ENCODE assay signal across 7 mouse cellular contexts in genomic region chr10:67548261-67548854, GRCm38 (mm10). TPM values are rescaled to one million over a fixed set of nuclear protein-coding genes. Genes with fewer than 3 reads are reported as not detected.
DNase-seq lines count a peak whose midpoint lies in the region; TF ChIP-seq lines count a peak whose summit lies in the region.

No protein-coding gene starts in this region.

- no peak for TF ChIP-seq CTCF in CH12.LX (conservative IDR thresholded peaks at IDR 0.05 in 1 of 2, IDR thresholded peaks at IDR 0.05 in 1 of 2; ENCODE audit: low read depth in 2 of 2, low read length in 2 of 2)

- WGBS in midbrain, embryonic 10.5 days, result 0% methylated on average over 73 of the region's 73 CpGs

- no peak for TF ChIP-seq EP300 in CH12.LX (IDR thresholded peaks at IDR 0.05; ENCODE audit: low read length)

- no peak for TF ChIP-seq POLR2A in CH12.LX (IDR thresholded peaks at IDR 0.05; ENCODE audit: low read depth, low read length)

- dilution Hi-C loops in CH12.LX (cut with MboI; ENCODE audit: extremely low pct_ligation_motif_present, extremely low pct_unique_long_range_greater_than_20kb, low sequenced_read_pairs), result no loop called here

- in situ Hi-C loops in CH12.LX (cut with MboI; ENCODE audit: low pct_ligation_motif_present, low pct_unique_long_range_greater_than_20kb, low sequenced_read_pairs), result loop anchor here (10.0 to 25.0 kb wide), 2 partner anchors 96 to 236 kb away; no protein-coding TSS in a partner anchor

- H3K27ac ChIP-seq in CH12.LX (ENCODE audit: insufficient read depth, low read depth), result peak overlapping the region; percentile 59
- H3K27ac ChIP-seq in midbrain, embryonic 10.5 days (replicated peaks), result peak overlapping the region; percentile 98

- TF ChIP-seq RAD21 in CH12.LX (IDR thresholded peaks at IDR 0.05; ENCODE audit: low read depth, low read length), result no peak

- H3K79me2 ChIP-seq in CH12.LX (replicated peaks; ENCODE audit: control insufficient read depth, extremely low read depth, insufficient read depth, poor library complexity, severe bottlenecking), result peaks cover 22% of the 10 kb centered on the region

- peaks cover 8 to 55% of the 10 kb centered on the region in 2 experiments for H3K4me1 ChIP-seq in CH12.LX (ENCODE audit: control insufficient read depth in 1 of 2, insufficient read depth in 2 of 2)
- H3K4me1 ChIP-seq in midbrain, embryonic 10.5 days, result peaks cover 37% of the 10 kb centered on the region

- intact Hi-C loops in heart, postnatal 10 days (cut with DNase I), result loop anchor here (5.0 kb wide), 1 partner anchor 99 kb away; no protein-coding TSS in a partner anchor

- H3K4me2 ChIP-seq in CH12.LX (ENCODE audit: insufficient read depth, low read depth, poor library complexity, severe bottlenecking), result peak overlapping the region; percentile 80

- H3K9ac ChIP-seq in CH12.LX (ENCODE audit: insufficient read depth, low read depth), result peak overlapping the region; percentile 84

- H3K27me3 ChIP-seq in CH12.LX (replicated peaks), result no peaks in the 10 kb centered on the region
- peaks cover 4% of the 10 kb centered on the region; the same call in 1 of the 2 replicates for H3K27me3 ChIP-seq in midbrain, embryonic 10.5 days (ENCODE audit: low read depth, poor library complexity, severe bottlenecking)
- H3K27me3 ChIP-seq in splenic B cell, adult 2 months (ENCODE audit: control insufficient read depth, insufficient read depth, low read length, poor library complexity, severe bottlenecking), result no peaks in the 10 kb centered on the region

- peak overlapping the region; percentile 74 to 96 (median 95) for H3K4me3 ChIP-seq in CH12.LX (replicated peaks in 1 of 3; ENCODE audit: low read depth in 2 of 3, low read length in 2 of 3, poor library complexity in 1 of 3)
- peak overlapping the region; percentile 91 for H3K4me3 ChIP-seq in midbrain, embryonic 10.5 days

- no peaks in the 10 kb centered on the region for H3K9me3 ChIP-seq in CH12.LX (replicated peaks; ENCODE audit: low read length)
- no peaks in the 10 kb centered on the region for H3K9me3 ChIP-seq in midbrain, embryonic 10.5 days (replicated peaks)

- peaks cover 3 to 21% of the 10 kb centered on the region in 2 experiments for H3K36me3 ChIP-seq in CH12.LX (replicated peaks in 1 of 2; ENCODE audit: control insufficient read depth in 1 of 2, insufficient read depth in 1 of 2, low read length in 1 of 2)
- peaks cover 14% of the 10 kb centered on the region for H3K36me3 ChIP-seq in midbrain, embryonic 10.5 days
- peaks cover 2% of the 10 kb centered on the region; the same call in 1 of the 2 replicates for H3K36me3 ChIP-seq in splenic B cell, adult 2 months (ENCODE audit: control insufficient read depth, insufficient read depth, low read length, poor library complexity, severe bottlenecking)

- peak; percentile 63 to 73 for DNase-seq in B cell, adult 2 months
- no peak for DNase-seq in CH12.LX (ENCODE audit: extremely low read depth)
- peak; percentile 75 for DNase-seq in embryo, embryonic 9.5 days (ENCODE audit: extremely low spot score)
- peak; percentile 71 for DNase-seq in heart, postnatal 10 days
- DNase-seq in layer of hippocampus, postnatal 36 days, result peak; percentile 73 to 77
- DNase-seq in midbrain, embryonic 10.5 days (ENCODE audit: low spot score), result peak; percentile 72
- peak; percentile 58 for DNase-seq in splenic B cell, adult 2 months (ENCODE audit: low read depth, low spot score)

TF ChIP-seq in CH12.LX, 34 proteins besides CTCF, POLR2A, EP300 and RAD21:
- TF ChIP-seq MXI1 (IDR thresholded peaks at IDR 0.05; ENCODE audit: low read depth, low read length) (peak; percentile 43), NRF1 (IDR thresholded peaks at IDR 0.05; ENCODE audit: low read depth, low read length) (no peak), UBTF (IDR thresholded peaks at IDR 0.05; ENCODE audit: low read depth, low read length) (peak; percentile 67; the same call in 1 of the 2 replicates), BHLHE40 (IDR thresholded peaks at IDR 0.05; ENCODE audit: low read depth, low read length) (peak; percentile 67)
TF ChIP-seq in CH12.LX: peak in this region for 3.

RNA-seq across cellular contexts. Expression of gene Ado, which starts 0.4 kb away (rescaled TPM):
- total RNA-seq in CH12.LX (2012; rRNA removed) (14.6 and 14.8 TPM in 2 replicates), CH12.LX (2014; rRNA removed) (11.2 and 12.3 TPM in 2 replicates)
- 9.1 and 10.3 TPM in 2 replicates for polyA plus RNA-seq in CH12.LX (2012; ENCODE audit: insufficient read length, low read depth)
- 10 to 100 TPM; 20.9 to 22.7 TPM for total RNA-seq in heart, postnatal 10 days (2021)
- total RNA-seq in layer of hippocampus, postnatal 36 days (2021), result 10 to 100 TPM; 34.6 to 37.6 TPM
- 82.0 and 85.3 TPM in 2 replicates for polyA plus RNA-seq in midbrain, embryonic 10.5 days (2016; fragmentation: Nextera tagmentation; extraction: Ambion mirVana)

RNA-seq across cellular contexts. Expression of gene Egr2, which starts 13.1 kb away (rescaled TPM):
- 1.0 and 1.3 TPM in 2 replicates for total RNA-seq in CH12.LX (2012; rRNA removed)
- total RNA-seq in CH12.LX (2014; rRNA removed), result 4.7 and 5.7 TPM in 2 replicates
- polyA plus RNA-seq in CH12.LX (2012; ENCODE audit: insufficient read length, low read depth), result 3.1 and 4.6 TPM in 2 replicates
- total RNA-seq in heart, postnatal 10 days (2021), result under 1 TPM; 0.60 to 0.99 TPM
- 1 to 10 TPM; 1.8 to 4.0 TPM for total RNA-seq in layer of hippocampus, postnatal 36 days (2021)
- polyA plus RNA-seq in midbrain, embryonic 10.5 days (2016; fragmentation: Nextera tagmentation; extraction: Ambion mirVana), result 0.10 and 0.20 TPM in 2 replicates
